Mouse (Mus musculus) naive thymus-derived CD4-positive, alpha-beta T cell, adult 2 months (primary cell): Measurements from ENCODE around the gene Ubr3.

ENCODE experiments used
- DNase-seq: peaks from one replicate; pipeline ENCODE4 v3.0.0-alpha.2; 2011; ENCODE audit warnings: low read depth

Ubr3 gene

GRCm38 (mm10) chr2:69897039-69897617 lies at the start of gene Ubr3:
Gene Ubr3 (plus strand): TSS chr2:69897246.
- DNase-seq = peak; percentile 97

GRCm38 (mm10) chr2:69849215-69849614 lies 47.8 kb upstream of the Ubr3 start:
- no peak for DNase-seq

GRCm38 (mm10) chr2:69851427-69852058 lies 45.5 kb upstream of the Ubr3 start:
- no peak for DNase-seq

- DNase-seq = peak; percentile 39
These were observed 40.7 kb upstream of the Ubr3 start for GRCm38 (mm10) chr2:69856392-69856791.

GRCm38 (mm10) chr2:69857882-69858281 lies 39.2 kb upstream of the Ubr3 start:
- no peak for DNase-seq

- peak; percentile 72 for DNase-seq
These were observed 36.0 kb upstream of the Ubr3 start for GRCm38 (mm10) chr2:69860972-69861452.

GRCm38 (mm10) chr2:69861485-69862091 lies 35.5 kb upstream of the Ubr3 start, which contains the start of gene Ssb:
Gene Ssb (plus strand): TSS chr2:69861562.
- DNase-seq = peak; percentile 95

GRCm38 (mm10) chr2:69862117-69862657 lies 34.9 kb upstream of the Ubr3 start:
- peak; percentile 46 for DNase-seq

- peak; percentile 30 for DNase-seq
These were observed 13.1 kb upstream of the Ubr3 start for GRCm38 (mm10) chr2:69883990-69884391.

GRCm38 (mm10) chr2:69884581-69884980 lies 12.5 kb upstream of the Ubr3 start:
- peak; percentile 34 for DNase-seq

- no peak for DNase-seq
These were observed 12.0 kb upstream of the Ubr3 start for GRCm38 (mm10) chr2:69885050-69885449.

GRCm38 (mm10) chr2:69885451-69886305 lies 11.4 kb upstream of the Ubr3 start, which contains the start of gene Mettl5:
Gene Mettl5 (minus strand): TSS chr2:69885615.
- peak; percentile 93 for DNase-seq

- no peak for DNase-seq
These were observed 8.1 kb upstream of the Ubr3 start for GRCm38 (mm10) chr2:69888957-69889356.

GRCm38 (mm10) chr2:69890843-69891242 lies 6.2 kb upstream of the Ubr3 start:
- DNase-seq = no peak

- no peak for DNase-seq
These were observed 3.9 kb upstream of the Ubr3 start for GRCm38 (mm10) chr2:69893145-69893544.

GRCm38 (mm10) chr2:69893891-69894290 lies 3.2 kb upstream of the Ubr3 start:
- DNase-seq = no peak

GRCm38 (mm10) chr2:69895502-69896223 lies 1.4 kb upstream of the Ubr3 start:
- peak; percentile 59 for DNase-seq

GRCm38 (mm10) chr2:69896224-69896581 lies 843 bp upstream of the Ubr3 start:
- DNase-seq = peak; percentile 16

GRCm38 (mm10) chr2:69897618-69898575 lies 851 bp downstream of the Ubr3 start:
- DNase-seq = peak; percentile 63

GRCm38 (mm10) chr2:69903541-69903940 lies 6.5 kb downstream of the Ubr3 start:
- no peak for DNase-seq
